Mouse (Mus musculus) testis, adult 2 months (tissue): Measurements from ENCODE around the gene Gm20914. TPM values are rescaled to one million over a fixed set of nuclear protein-coding genes. Genes with fewer than 3 reads are reported as not detected.
"Not testable (repeated sequence)": the region's sequence is repeated elsewhere in the genome, so short reads cannot be mapped to it uniquely, and the experiment has no call there.

Experiments used
- H3K27ac ChIP-seq: fragments of 200-500 bp; 2 replicates; pipeline ENCODE4 v1.5.1; 2012; ENCODE audit warnings: low read depth, low read length; ENCODE audit not compliant: control insufficient read depth, insufficient read depth
- H3K27me3 ChIP-seq: fragments of 200-500 bp; 2 replicates; pipeline ENCODE4 v1.6.1; 2012; ENCODE audit warnings: mild to moderate bottlenecking, low read length, moderate library complexity; ENCODE audit not compliant: control insufficient read depth, insufficient read depth
- H3K36me3 ChIP-seq: fragments of 200-500 bp; 2 replicates; pipeline ENCODE4 v1.6.1; 2012; ENCODE audit warnings: mild to moderate bottlenecking, low read length; ENCODE audit not compliant: control insufficient read depth, insufficient read depth
- H3K4me1 ChIP-seq: fragments of 200-500 bp; 2 replicates; pipeline ENCODE4 v1.6.1; 2012; ENCODE audit warnings: low read length; ENCODE audit not compliant: control insufficient read depth, insufficient read depth
- H3K4me3 ChIP-seq: fragments of 200-500 bp; 2 replicates; pipeline ENCODE4 v1.5.1; 2012; ENCODE audit warnings: low read depth, mild to moderate bottlenecking, low read length, moderate library complexity, mixed read lengths; ENCODE audit not compliant: control insufficient read depth
- polyA plus RNA-seq: library from polyadenylated mRNA; depleted of rRNA; stranded (reverse); fragments of >200 nt; gene quantifications from 2 replicates; pipeline ENCODE4 v1.2.3, GENCODE M21; 2012; rRNA removed

The Gm20914 gene
- polyA plus RNA-seq = 1.3 and 1.7 TPM in 2 replicates

- not testable (repeated sequence) for H3K27ac ChIP-seq, H3K27me3 ChIP-seq, H3K4me3 ChIP-seq, H3K4me1 ChIP-seq, H3K36me3 ChIP-seq
Observed at GRCm38 (mm10) chrY:5725678-5726077, at the start of gene Gm20914. Gene Gm20914, plus strand, starts transcription at chrY:5725978.

Other genes with a start within 250 kb of the Gm20914 start
- gene Gm21854, start 69.0 kb upstream of the Gm20914 start, polyA plus RNA-seq = 0.65 and 1.1 TPM in 2 replicates
- gene Gm28171, start 67.4 kb downstream of the Gm20914 start, polyA plus RNA-seq = 0.74 and 0.76 TPM in 2 replicates
- 1.2 and 1.5 TPM in 2 replicates for gene Gm21778, start 216.5 kb downstream of the Gm20914 start, polyA plus RNA-seq